Mouse (Mus musculus) left cerebral cortex, postnatal 36 days (tissue): ENCODE results near the gene Fam83c. TPM values are rescaled to one million over a fixed set of nuclear protein-coding genes. Genes with fewer than 3 reads are reported as not detected.

Experiments used
- DNase-seq, 2 experiments: peaks; one replicate each; pipeline ENCODE4 v3.0.0; 2021 to 2022; ENCODE audit warnings: low spot score in 2 of 2, mixed read lengths in 1 of 2
- intact Hi-C: fragments of 180-260 bp; cut with DNase I; formaldehyde crosslinking; loops from one replicate; pipeline ENCODE4 v1.15.1; 2025
- total RNA-seq, 2 experiments: library from RNA; stranded (reverse); gene quantifications; 2 replicates each; pipeline ENCODE4 v1.2.3; 2021

Fam83c gene
- total RNA-seq, 2 experiments from 2014 or later: not detected

DNA sequence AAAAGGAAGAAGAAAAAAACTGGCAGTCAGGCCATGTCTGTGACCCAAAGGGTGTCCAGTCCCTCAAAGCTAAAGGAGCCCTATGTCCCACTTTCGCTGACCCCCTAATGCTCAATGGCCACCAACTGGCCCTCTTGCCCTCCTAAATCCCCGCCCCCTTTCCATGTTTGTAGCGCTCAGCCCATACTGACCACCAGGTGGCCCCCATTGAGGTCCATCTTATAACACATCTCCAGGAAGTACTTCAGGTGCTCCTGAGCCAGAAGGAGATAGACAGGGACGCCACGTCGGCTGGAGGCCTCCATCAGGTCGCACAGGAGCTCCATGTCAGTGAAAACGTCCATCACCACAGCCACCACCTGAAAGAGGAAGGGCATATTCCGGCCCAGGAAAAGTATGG, 3.4 kb downstream of the Fam83c start:
- no peak for DNase-seq
- intact Hi-C loops: no loop called here

DNA sequence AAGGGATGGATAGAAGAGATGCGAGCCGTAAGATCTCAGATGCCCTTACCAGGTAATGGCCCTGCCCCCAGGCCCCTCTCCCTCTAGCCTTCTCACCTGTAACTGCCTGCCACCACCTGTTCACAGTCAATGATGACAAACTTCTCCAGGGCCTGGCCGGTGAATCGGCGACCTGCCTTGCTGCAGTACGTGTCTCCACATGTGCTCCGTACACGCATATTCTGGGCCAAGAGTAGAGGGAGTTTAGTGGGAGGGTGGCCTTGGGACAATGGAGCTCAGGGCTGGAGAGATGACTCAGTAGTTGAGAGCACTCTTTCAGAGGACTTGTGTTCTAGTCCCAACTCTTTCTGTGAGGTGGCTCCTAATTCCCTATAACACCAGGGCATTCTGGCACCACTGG, 3.8 kb downstream of the Fam83c start:
- intact Hi-C loops: no loop called here
- no peak for DNase-seq

DNA sequence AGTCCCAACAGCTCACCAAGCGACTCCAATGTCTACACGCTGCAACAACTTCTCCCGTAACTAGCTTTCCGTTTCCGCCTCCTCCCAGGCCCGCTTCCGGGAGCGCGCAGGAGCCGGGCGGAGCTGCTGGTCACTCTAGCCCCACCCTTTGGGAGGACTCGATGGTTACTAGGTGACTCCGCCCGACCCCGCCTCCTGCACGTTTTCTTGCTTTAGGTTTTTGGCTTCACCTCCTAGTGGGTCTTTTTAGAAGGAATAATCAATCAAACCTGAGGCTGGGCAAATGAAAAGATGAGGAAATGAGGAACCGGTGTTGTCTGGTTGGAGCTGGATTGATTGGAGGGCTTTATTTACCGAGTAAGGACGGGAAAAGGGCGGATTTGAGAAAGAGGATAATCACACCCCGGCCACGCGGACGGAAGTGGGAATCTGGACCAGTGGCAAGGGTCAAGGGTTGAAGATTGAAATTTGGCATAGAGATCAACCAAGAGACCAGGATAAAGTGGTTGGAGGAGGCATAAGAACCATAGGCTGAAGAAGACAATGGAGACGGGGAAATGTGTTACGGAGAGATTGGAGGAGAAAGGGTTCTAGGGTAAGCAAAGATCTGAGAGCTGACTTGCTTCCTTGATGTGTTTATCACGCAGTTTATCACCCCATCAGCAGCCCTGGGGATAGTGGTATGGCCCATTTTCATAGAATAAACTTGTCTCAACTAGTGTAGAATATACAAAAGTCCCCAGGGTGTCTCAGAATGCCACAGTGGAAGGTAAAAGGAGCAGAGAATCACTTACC, 7.8 kb downstream of the Fam83c start, which contains the start of gene Eif6:
TSS of gene Eif6 (minus strand) at position 296 of the 795 bp plus-strand sequence.
- DNase-seq: peak; percentile 78 to 80
- intact Hi-C loops: no loop called here

DNA sequence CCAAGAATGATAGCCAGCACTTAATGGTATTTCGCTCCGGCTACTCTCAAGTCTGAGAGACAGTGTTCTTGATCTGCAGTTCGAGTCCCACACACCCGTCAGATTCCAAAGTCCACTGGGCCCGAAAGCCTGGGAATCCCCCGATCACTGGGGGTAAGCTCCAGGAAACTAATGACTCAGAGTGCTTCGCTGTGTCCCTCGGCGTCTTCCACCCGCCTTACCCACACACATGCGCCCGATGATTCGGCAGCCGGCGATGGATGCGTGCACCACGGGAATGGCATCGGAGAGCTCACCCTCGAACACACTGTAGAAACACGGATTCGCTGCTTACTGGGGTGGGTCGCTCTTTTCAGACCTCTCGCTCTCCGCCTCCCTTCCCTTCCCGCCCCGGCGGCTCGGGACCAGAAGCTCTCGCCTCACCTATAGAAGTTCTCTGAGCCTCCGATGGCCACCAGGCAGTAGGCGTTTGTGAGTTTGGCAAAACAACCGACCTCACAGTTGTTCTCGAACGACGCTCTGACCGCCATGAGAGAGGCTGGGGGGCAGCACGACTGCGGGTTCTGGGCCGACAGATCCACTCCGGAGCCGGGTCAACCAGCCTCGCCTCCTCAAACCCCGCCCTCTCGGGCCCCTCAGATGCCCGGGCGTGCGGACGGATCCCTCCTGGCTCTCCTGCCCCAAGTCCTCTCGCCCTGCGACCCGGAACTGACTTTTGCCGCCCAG, 8.6 kb downstream of the Fam83c start:
- DNase-seq: no peak
- intact Hi-C loops: no loop called here

DNA sequence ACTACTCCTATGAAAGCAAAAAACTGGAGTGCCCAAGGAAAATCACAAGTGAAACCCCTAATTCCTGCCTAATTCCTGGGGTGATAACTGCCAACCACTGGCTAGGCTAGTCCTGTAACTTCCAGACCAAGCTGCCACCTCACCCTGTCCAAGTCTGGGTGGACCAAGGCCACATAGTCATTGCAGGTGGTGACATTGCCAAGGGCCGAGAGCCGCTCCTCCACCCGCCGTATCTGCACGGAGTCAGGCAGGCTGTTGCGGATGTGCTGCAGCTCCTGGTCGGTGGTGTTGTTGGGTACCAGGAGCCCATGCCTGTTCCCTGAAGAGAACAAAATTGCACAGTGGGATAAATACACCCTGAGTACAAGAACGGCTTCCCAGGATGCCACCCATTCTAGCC, 10.9 kb downstream of the Fam83c start:
- intact Hi-C loops: no loop called here

DNA sequence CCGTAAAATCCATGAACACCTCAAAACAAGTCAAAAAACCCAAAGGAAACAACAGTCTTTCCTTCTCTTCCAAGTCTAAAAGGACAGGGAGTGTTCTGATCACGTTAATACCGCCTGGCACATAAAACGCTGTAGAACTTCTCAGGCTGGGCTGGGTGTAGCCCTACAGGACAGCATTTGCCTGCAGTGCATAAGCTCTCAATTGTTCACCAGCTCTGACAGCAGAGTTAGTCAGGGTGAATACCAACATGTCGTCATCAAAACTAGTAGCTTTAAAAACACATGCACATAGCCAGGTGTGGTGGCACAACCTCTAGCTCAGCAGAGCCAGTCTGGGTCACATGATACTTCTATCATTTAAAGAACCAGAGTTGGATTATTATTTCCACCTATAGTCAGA, 13.9 kb downstream of the Fam83c start:
- intact Hi-C loops: no loop called here
- DNase-seq: no peak

More for the DNA sequence above, 10.9 kb downstream of the Fam83c start:
- DNase-seq: no peak

DNA sequence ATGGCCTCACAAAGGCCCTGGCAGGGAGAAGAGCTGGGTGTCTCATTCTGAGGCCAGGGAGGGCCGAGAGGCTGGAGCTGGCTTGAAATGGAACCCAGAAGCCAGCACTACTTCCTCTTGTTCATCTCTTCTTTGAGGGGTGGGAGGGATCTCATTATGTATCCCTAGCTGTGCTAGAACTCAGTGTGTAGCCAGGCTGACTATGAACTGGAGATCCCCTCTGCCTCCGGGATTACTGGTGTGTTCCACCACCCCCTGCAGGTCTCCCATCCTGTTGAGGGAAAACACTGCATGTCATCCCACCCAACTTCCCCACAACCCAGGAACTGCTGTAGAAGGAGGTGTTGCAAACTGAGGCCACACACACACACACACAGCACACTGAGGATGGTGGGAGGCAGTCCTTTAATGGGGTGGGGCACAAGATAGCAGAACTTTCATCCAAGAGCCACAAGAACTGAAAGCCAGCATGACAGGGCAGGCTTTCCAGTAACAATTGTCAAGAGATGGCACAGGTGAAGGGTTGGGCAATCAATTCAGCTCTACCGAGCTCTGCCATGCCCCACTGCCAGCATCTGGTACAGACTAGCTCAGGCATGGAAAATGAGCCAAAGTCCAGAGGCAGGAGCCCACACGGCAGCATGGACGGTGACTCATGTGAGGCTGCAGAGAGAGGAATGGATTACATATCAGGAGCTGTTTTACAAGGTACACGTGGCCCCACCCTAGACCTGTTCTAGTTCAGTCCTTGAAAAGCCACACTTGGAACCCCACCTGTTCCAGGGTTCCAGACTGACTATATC, 15.0 kb downstream of the Fam83c start:
- intact Hi-C loops: no loop called here
- no peak for DNase-seq

DNA sequence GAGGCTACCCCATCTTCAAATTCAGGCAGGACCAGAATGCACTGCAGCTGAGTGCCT, 15.4 kb downstream of the Fam83c start, which contains the start of gene BC029722:
TSS of gene BC029722 (minus strand) at position 35 of the 57 bp plus-strand sequence.
- DNase-seq: no peak

DNA sequence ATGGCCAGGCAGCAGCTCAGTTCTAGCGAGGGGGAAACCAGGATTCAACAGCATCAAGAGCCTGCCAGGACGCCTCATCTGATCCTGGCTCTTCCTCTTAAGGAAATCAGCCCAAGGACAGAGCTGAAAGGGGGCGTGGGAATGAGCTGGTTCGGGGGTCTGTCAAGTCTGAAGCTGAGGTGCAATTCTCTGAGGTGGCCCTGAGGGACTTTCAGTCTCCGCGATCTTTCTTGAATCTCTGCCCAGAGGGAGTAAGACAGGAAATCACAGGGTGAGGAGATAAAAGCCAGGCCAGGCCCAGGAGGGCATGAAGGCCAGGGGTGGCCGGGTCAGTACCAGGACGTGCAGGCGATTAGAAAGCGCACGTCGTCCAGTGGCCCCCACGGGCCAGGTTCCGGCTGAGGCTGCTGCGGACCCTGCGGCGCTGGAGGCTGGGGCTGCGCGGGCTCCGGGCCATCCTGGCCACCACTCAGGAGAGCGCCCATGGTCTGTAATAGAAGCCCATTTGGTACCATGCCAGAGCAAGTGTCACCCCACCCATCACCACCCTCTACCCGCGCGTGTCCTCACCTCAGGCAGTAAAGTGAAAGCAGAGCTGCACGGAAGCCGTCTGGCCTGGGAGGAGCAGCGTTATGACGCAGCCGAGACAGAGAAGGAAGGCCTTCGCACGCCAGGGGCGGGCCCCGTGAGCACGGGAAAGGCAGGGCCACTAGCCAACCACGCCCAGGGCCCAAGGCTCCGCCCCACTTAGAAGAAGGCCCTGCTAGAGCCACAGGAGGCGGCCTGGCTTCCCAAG, 15.9 kb downstream of the Fam83c start:
- peak; percentile 91 to 92 for DNase-seq
- intact Hi-C loops: no loop called here

More for the DNA sequence above, 15.4 kb downstream of the Fam83c start, which contains the start of gene BC029722:
- intact Hi-C loops: no loop called here

DNA sequence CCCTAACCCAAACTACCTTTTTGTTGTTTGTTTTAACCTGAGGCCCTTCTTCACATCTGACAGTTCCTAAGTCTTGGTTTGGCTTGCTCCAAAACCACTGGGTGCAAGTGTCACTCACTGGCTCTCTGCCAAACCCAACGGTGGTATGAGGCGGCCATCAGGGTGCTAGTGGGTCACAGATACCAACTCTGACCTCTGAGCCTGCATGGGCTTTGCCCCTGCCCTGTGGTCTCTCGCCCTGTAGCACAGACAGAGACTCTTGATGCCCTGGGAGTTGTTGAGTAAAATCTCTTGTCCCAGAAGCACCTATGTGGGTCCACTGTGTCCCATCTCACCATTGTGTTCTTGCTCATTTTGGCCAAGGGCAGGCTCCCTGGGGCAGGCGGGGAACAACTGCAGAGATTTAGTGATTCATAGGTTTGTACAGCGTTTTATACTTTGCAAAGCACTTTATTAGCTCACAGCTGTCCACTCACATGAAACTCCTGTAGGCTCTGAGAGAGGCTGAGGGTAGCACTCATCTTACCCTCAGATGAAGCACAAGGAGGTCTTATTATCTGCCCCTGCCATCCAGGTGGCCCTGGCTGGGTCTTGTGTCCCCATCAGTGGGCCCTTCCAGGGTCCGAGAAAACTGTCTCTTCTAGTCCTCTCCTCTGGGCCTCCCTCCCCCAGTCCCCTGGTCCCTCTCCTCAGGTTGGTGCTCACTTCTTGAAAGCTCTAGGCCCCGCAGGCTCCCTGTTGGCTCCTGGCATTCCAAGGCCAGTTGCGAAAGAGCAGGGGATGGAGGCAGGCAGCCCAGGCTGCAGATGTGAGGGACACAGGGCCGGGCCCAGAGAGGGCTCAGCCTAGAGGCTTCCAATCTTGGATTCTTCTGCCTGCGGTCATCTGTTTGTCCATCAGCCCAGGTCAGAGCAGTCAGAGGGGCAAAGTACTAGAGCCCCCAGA, 17.1 kb downstream of the Fam83c start:
- intact Hi-C loops: no loop called here
- DNase-seq: no peak

DNA sequence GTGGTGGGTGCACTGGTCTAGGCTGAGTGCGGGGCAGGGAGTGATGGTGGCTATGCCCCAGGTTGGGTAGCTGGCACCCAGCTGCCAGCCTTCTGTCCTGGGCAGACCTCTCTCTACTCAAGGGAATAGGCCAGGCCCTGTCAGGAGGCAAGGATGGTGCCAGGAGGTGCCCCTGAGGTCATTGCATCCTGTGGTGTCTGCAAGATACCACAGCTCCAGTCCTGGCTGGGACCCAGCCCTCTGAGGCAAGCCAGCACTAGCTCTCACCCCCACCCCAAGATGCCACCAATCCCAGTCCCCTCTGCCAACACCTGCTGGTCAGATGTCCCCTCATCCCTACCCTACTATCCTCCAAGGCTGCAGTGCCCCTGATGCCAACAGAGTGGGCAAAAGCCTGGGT, 18.5 kb downstream of the Fam83c start:
- intact Hi-C loops: no loop called here
- no peak for DNase-seq

DNA sequence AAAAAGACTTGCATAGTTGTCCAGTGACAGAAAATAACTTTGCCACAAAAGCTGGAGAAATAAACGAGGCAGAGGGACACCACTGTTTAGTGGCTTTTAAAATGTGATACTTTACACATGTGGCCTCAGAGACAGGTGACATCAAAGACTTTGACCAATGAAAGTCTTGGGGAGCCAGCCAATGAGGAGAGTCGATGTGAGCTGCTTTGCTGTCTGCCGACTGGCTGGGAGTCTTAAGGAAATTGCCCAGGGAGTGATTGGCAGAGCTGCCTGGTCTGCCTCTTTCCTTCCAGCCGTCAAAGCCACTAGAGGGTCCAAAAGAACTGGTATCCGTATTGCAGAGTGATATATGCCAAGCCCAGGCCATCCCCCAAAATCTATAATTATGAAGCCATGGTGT, 19.8 kb downstream of the Fam83c start:
- DNase-seq: no peak
- intact Hi-C loops: loop anchor here (5.0 kb wide), 1 partner anchor 38 kb away; the partner anchor contains the start of gene Mmp24

DNA sequence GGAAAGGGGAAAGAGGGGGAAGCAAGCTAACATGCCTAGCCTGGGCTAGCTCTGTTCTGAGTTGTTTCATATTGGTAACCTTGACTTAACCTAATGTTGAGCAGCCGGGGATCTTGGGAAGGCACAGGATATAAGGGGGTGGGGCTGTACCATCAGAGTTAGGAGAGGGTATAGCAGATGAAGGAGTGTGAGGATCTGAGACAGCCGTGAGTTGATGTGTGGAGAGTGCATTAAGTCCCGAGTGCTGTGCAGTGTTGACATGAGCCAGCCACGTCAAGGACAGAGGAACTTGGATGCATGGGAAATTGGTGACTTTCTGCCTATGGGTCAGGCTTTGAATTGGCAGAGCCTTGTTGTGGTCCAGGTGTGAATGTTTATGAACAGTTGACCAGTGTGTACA, 22.0 kb downstream of the Fam83c start:
- no peak for DNase-seq
- intact Hi-C loops: loop anchor here (5.0 kb wide), 1 partner anchor 35 kb away; the partner anchor contains the start of gene Mmp24

DNA sequence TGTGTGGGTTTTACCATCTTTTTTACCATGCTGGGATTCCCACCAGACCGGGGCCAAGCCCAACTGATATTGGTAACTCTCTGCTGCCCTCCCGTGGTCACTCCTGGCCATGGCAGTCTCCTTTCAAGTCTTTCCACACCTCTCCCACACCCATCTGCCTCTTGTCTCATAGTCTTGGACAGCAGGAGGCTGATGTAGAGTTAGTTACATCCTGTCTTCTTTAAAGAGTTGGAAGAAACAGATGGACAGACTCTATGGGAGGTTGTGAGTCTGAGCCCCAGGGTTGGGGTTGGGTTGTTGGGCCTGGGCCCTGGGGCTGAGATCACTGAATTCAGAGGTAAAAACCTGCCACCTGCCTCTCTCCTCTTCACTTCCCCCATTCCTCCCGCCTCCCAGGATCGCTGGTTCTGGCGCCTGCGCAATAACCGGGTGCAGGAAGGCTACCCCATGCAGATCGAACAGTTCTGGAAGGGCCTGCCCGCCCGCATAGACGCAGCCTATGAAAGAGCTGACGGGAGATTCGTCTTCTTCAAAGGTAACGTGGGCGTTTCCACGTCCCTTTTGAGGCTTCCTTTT, 22.7 kb downstream of the Fam83c start:
- intact Hi-C loops: loop anchor here (5.0 kb wide), 1 partner anchor 35 kb away; the partner anchor contains the start of gene Mmp24
- DNase-seq: peak; percentile 85 to 88

DNA sequence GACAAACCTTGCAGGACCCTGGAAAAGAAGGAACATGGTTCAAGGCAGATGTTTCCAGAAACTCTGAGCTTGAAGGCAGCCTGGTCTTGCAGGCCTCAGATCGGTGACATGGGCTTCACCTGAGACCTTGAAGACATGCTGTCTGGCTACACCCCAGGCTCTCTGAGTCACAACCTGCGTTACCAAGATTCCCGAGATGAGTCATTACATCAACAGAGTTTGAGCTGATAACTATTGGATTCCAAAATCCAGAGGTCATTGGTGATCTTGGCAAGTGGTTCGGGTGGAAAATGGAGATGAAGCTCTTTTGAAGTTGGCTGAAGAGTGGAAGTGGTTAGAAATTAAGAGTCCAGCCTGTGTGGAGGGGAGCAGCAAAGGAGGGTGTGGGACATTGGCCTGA, 25.0 kb downstream of the Fam83c start:
- intact Hi-C loops: loop anchor here (5.0 kb wide), 1 partner anchor 32 kb away; the partner anchor contains the start of gene Mmp24
- no peak for DNase-seq

DNA sequence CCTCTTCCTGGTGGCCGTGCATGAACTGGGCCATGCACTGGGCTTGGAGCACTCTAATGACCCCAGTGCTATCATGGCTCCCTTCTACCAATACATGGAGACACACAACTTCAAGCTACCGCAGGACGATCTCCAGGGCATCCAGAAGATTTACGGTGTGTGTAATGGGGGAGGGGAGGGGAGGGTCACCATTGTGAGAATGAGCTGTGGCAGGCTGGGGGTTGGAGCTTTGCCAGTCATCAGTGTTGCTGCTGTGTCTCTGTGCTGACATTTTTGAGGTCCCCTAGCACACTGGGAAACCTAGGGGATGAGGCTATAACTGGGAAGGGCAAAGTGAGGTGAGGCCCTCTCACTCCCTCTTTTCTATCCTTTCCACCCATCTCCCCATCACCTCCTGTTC, 27.2 kb downstream of the Fam83c start:
- intact Hi-C loops: no loop called here
- DNase-seq: no peak

DNA sequence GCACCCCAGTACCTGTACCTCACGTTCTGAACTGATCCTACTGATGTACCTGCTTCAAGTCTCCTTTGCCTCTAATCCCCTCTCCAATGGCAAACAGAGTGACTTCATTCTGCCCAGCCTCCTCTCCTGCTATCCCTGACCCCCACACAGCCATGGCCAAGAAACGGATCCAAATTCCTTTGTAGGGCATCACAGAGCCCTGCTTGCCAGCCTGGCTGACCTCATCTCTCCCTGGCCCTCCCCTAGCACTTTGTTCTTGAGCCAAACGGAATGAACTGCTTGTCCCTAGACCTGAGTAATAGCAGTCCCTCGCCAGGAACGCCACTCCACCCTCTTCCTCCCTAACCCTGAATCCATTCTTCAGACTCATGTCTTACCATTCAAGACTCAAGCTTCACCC, 28.1 kb downstream of the Fam83c start:
- intact Hi-C loops: no loop called here
- DNase-seq: no peak

DNA sequence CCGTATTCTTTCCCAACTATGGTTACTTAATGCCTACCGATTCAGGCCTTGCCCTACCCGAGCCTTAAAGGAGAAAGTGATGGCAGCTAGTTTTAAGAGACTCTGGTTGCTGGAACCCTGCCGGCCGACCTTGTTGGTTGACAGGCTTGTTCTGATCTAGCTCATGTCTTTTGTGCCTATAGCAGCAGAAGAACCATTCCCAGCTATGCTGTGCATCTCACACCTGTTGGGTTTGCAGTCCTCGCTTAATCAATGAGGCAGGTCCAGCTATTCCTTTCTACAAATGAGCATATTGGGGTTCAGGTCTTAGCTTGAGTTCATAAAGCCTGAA, 28.8 kb downstream of the Fam83c start:
- intact Hi-C loops: no loop called here
- DNase-seq: no peak
